Mouse (Mus musculus) heart, embryonic 16.5 days (tissue): ENCODE results near the gene Inpp5f. TPM values are rescaled to one million over a fixed set of nuclear protein-coding genes. Genes with fewer than 3 reads are reported as not detected.

Source experiments
- ATAC-seq: fragments of 200-750 bp; cut with Nextera tagmentation; replicated peaks from 2 replicates; pipeline ENCODE4 v1.8.0; 2017; ENCODE audit warnings: moderate number of reproducible peaks; ENCODE audit not compliant: insufficient read depth, low FRiP score; ENCODE audit errors: extremely low read depth
- H3K27ac ChIP-seq: fragments of 300-500 bp; sonication (generic); 2 replicates; pipeline ENCODE4 v1.5.1; 2014; ENCODE audit warnings: mild to moderate bottlenecking, low read length, control low read depth, moderate library complexity
- H3K27me3 ChIP-seq: fragments of 300-500 bp; sonication (generic); 2 replicates; pipeline ENCODE4 v1.6.1; 2014; ENCODE audit warnings: low read length, mixed read lengths; ENCODE audit not compliant: control insufficient read depth, insufficient read depth
- H3K36me3 ChIP-seq: fragments of 300-500 bp; sonication (generic); 2 replicates; pipeline ENCODE4 v1.6.1; 2014; ENCODE audit not compliant: control insufficient read depth, insufficient read depth
- H3K4me1 ChIP-seq: fragments of 300-500 bp; sonication (generic); 2 replicates; pipeline ENCODE4 v1.6.1; 2014; ENCODE audit warnings: low read length, mixed read lengths; ENCODE audit not compliant: control insufficient read depth, insufficient read depth
- H3K4me2 ChIP-seq: fragments of 300-500 bp; sonication (generic); 2 replicates; pipeline ENCODE4 v1.6.1; 2014; ENCODE audit warnings: low read depth, mild to moderate bottlenecking, control low read depth, low read length
- H3K4me3 ChIP-seq: fragments of 300-500 bp; sonication (generic); 2 replicates; pipeline ENCODE4 v1.5.1; 2014; ENCODE audit warnings: mild to moderate bottlenecking, control low read depth, low read length
- H3K9ac ChIP-seq: fragments of 300-500 bp; sonication (generic); 2 replicates; pipeline ENCODE4 v1.6.1; 2014; ENCODE audit warnings: low read length, control low read depth
- H3K9me3 ChIP-seq: fragments of 300-500 bp; sonication (generic); replicated peaks from 2 replicates; pipeline ENCODE4 v1.6.1; 2016; ENCODE audit warnings: low read length; ENCODE audit not compliant: control insufficient read depth
- WGBS: fragments of 180-500 bp; shearing (Covaris S2); extraction: QIAGEN DNeasy Blood & Tissue Kit; methylation state at CpG from one replicate; pipeline ENCODE4 v1.1.7; 2014; 5-methylcytosine and 5-hydroxymethylcytosine counted together
- polyA plus RNA-seq: library from polyadenylated mRNA; unstranded; fragments of >200 nt; fragmentation: Nextera tagmentation; extraction: Ambion mirVana; gene quantifications from 2 replicates; pipeline ENCODE4 v1.2.1, GENCODE M21; 2015

Gene Inpp5f
- polyA plus RNA-seq, 1 experiment from 2014 or later, result 10.0 TPM

DNA sequence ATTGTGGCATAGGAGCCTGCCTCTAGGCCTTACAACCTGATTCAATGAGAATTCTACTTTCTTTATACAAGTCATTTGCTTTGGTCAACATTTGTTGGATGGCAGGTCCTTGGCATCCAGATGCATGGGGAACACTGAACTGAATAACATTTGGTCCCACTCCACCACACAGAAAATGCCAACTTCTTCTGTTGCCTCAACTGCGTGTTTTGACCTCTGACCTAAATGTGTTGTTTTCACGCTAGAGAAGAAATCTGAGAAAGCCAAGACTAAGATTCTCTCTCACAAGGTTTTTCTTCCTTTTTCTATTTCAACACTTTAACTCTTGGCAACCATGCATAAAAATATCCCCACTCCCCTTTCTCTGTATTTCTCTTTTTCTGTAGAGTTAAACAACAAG is 35.3 kb upstream of the Inpp5f start:
- Histone ChIP-seq H3K4me3 (no peak overlapping the region), H3K9me3 (no peaks in the 10 kb centered on the region), H3K27me3 (no peaks in the 10 kb centered on the region), H3K9ac (no peak overlapping the region), H3K36me3 (no peaks in the 10 kb centered on the region), H3K4me1 (no peaks in the 10 kb centered on the region), H3K4me2 (no peak overlapping the region), H3K27ac (no peak overlapping the region)
- no peak for ATAC-seq
- 83% methylated on average over 2 of the region's 2 CpGs for WGBS

DNA sequence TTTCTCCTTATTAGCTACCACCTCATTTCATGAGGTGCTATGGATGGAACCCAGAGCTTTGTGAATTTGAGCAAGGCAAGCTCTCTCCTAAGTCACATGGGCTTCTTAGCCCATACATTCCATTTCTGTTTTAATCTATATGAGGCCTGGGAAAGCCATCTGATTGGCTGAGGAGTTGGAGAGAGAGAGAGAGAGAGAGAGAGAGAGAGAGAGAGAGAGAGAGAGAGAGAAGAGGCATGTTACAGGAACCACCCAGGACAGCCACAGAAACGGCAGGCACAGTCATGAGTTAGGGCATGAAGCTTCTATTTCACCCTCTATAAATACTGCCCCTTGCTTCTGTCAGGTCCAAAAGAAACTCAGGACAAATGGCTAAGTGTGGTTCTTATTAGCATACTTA is 33.5 kb upstream of the Inpp5f start:
- H3K9me3 ChIP-seq, result no peaks in the 10 kb centered on the region
- no peak overlapping the region for H3K4me3 ChIP-seq
- H3K9ac ChIP-seq, result no peak overlapping the region
- no peak overlapping the region for H3K4me2 ChIP-seq
- WGBS, result 50% methylated on average over 1 of the region's 1 CpGs
- no peaks in the 10 kb centered on the region for H3K36me3 ChIP-seq
- H3K27me3 ChIP-seq, result no peaks in the 10 kb centered on the region
- no peak overlapping the region for H3K27ac ChIP-seq
- peaks cover 3% of the 10 kb centered on the region for H3K4me1 ChIP-seq
- no peak for ATAC-seq

DNA sequence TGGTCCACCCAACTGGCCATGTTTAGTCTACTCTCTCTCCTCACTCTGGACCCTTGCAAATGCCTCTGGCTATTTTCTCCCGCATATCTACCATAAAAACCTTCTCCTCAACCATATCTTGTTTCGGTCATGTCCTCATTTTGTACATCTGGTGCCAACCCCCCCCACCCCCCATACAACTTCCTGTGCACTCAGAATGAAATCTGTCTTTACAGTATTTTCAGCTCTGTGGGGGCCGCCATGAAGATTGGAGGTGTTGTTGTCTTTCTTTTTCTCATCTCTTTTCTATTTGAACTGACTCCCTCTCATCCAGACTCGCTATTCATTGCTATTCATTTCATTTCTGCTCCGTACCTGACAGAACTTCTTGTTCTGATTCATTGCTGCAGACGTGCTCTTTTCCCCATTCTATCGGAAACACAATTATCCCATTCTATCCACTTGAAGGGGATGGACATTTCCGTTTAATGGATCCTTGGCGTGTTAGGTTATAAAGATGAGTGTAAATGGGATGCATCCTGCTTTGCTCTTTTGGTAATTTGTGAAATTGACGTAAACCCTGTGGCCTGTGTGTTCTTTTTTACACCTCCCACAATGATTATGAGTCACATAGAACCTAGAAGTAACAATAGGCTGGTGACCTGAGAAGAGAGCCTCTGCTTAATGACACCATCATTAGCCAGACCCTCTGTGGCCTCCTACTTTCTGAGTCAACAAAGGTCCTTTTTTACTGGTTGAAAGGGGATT is 32.8 kb upstream of the Inpp5f start:
- Histone ChIP-seq H3K4me2 (no peak overlapping the region), H3K36me3 (no peaks in the 10 kb centered on the region), H3K4me3 (no peak overlapping the region), H3K27me3 (no peaks in the 10 kb centered on the region), H3K9me3 (no peaks in the 10 kb centered on the region), H3K4me1 (peaks cover 3% of the 10 kb centered on the region), H3K9ac (no peak overlapping the region), H3K27ac (no peak overlapping the region)
- 87% methylated on average over 10 of the region's 10 CpGs for WGBS
- no peak for ATAC-seq

DNA sequence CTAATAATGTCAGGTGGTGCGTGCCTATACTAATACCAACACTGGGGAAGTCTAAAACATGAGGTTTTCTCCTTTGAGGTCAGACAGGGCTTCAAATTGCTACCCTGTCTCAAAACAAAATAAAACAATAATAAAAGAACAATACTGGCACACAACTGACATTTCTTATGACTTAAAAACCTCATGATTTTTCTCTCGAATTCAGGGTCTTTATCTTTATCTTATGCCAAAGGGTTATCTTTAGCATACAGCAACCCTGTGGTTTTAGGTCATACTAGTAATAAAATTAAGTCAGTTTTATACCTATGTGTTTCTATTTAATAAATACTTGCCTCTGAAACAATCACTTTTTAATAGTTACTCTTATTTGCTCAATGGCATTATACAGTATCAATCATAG is 31.7 kb upstream of the Inpp5f start:
- Histone ChIP-seq H3K4me3 (no peak overlapping the region), H3K36me3 (no peaks in the 10 kb centered on the region), H3K4me1 (peaks cover 3% of the 10 kb centered on the region), H3K27me3 (no peaks in the 10 kb centered on the region), H3K4me2 (no peak overlapping the region), H3K9ac (no peak overlapping the region), H3K9me3 (no peaks in the 10 kb centered on the region), H3K27ac (no peak overlapping the region)
- no peak for ATAC-seq
- WGBS, result 82% methylated on average over 2 of the region's 2 CpGs

DNA sequence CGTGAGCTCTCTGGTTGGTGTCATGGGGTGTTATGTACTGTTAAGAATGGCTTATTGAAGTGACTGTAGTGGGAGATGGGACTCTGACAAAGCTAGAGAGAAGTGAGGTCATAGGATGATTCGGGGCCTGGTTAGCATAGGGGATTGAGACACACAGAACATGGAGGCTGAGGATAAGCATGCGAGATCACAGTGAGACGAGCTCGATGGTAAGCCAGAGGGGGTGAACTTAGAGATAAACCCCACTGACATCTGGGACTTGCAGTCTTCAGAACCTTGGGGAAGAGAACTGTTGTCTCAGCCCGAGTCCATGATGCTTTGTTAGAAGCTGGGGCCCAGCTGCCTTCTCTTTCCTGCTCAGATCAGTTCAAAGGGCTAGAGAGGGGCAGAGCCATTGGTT is 30.8 kb upstream of the Inpp5f start:
- no peak overlapping the region for H3K27ac ChIP-seq
- H3K36me3 ChIP-seq, result no peaks in the 10 kb centered on the region
- peaks cover 3% of the 10 kb centered on the region for H3K4me1 ChIP-seq
- WGBS, result 83% methylated on average over 6 of the region's 6 CpGs
- no peaks in the 10 kb centered on the region for H3K27me3 ChIP-seq
- H3K4me3 ChIP-seq, result no peak overlapping the region
- ATAC-seq, result no peak
- no peaks in the 10 kb centered on the region for H3K9me3 ChIP-seq
- H3K9ac ChIP-seq, result no peak overlapping the region
- H3K4me2 ChIP-seq, result no peak overlapping the region

DNA sequence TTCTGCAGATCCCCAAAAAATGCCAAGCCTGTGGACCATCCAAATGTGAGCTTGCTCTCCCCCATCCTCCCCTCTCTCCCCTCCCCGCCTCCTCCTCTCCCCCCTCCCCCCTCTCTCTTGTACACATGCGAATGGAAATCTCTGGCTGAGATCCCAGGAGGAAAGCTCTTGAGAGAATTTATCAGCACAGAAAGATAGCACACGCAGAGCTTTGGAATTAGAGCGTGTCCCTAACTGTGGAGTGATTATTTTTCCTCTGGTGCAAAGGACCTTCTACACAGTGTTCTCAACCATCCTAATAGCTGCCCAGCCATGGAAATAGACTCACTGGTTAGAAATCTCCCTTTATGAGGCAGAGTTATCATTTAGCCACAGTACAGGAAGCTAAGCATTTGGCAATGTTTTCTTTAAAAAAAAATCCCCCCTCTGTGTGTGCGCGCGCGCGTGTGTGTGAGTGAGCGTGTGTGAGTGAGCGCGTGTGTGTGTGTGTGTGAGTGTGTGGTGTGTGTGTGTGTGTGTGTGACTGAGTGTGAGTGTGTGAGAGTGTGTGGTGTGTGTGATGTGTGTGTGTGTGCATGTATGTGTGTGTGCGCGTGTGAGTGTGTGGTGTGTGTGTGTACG is 29.2 kb upstream of the Inpp5f start:
- WGBS, result 64% methylated on average over 15 of the region's 15 CpGs
- H3K4me2 ChIP-seq, result no peak overlapping the region
- no peaks in the 10 kb centered on the region for H3K27me3 ChIP-seq
- no peak overlapping the region for H3K9ac ChIP-seq
- peak; percentile 74 for ATAC-seq
- H3K36me3 ChIP-seq, result no peaks in the 10 kb centered on the region
- H3K4me1 ChIP-seq, result peaks cover 3% of the 10 kb centered on the region
- no peak overlapping the region for H3K4me3 ChIP-seq
- no peaks in the 10 kb centered on the region for H3K9me3 ChIP-seq
- H3K27ac ChIP-seq, result peak overlapping the region; percentile 40; the same call in 1 of the 2 replicates

DNA sequence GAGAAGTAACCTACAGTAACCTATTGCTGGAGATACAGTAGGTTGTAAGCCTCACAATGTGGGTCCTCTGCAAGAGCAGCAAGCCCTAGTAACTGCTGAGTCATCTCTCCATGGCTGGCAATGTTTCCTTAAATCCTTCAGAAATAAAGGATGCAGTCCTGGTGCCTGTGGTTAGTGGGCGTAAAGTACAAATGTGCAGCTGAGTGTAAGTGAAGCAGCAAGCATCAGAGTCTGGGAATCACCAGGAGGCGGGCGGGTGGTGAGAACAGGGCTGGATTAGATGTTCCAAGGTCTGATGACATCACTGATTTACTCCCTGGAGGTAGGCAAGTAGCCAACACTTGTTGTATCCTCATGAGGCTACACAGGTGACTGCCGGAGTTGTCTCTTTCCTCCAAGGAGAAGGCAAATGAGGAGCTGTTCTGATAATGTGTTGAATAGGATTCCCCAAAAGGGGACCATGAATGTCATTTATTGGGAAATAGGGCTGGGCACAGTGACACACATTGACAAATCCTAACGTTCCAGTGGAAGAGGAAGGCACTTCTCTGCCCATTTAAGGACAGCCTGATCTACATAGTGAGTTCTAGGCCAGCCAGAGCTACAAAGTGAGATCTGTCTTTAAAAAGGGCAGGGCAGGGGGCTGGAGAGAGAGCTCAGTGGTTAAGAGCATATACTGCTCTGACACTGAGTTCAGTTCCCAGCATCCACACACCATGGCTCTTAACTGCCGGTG is 27.7 kb upstream of the Inpp5f start:
- ATAC-seq, result peak; percentile 44; the same call in 1 of the 2 replicates
- H3K36me3 ChIP-seq, result no peaks in the 10 kb centered on the region
- H3K4me3 ChIP-seq, result no peak overlapping the region
- peak overlapping the region; percentile 13; the same call in 1 of the 2 replicates for H3K27ac ChIP-seq
- H3K9ac ChIP-seq, result no peak overlapping the region
- no peaks in the 10 kb centered on the region for H3K9me3 ChIP-seq
- H3K4me1 ChIP-seq, result peaks cover 3% of the 10 kb centered on the region
- no peak overlapping the region for H3K4me2 ChIP-seq
- whole genome bisulfite sequencing, result 68% methylated on average over 6 of the region's 6 CpGs
- H3K27me3 ChIP-seq, result no peaks in the 10 kb centered on the region

DNA sequence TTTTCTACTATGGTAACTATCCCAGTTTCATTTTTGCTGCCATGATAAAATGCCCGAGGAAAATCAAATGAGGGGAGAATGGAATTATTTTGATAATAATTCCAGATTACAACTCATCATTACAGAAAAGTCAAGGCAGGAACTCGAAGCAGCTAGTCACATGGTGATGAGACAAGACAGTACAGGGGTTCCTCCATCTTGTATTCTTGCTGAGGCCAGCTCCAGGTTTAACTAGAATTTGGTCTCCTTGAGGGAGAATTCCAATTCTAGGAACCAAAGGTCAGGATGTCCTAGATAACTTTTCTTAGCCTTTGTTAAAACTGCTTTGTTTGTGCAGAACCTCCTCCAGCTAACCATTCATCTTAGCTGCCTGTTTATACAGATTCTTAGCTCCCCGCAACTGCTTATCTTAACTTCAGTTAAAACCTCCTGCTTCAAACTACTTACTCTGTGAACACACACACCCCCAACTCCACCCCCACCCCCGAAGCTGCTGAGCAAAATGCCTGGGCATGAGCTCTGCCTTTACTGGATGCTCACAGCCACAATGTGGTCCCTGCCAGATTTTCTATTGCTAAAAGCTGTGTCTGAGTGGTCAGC is 23.7 kb upstream of the Inpp5f start:
- 46% methylated on average over 4 of the region's 4 CpGs for WGBS
- Histone ChIP-seq H3K27ac (no peak overlapping the region), H3K9ac (no peak overlapping the region), H3K4me1 (peaks cover 10% of the 10 kb centered on the region), H3K36me3 (no peaks in the 10 kb centered on the region), H3K27me3 (no peaks in the 10 kb centered on the region), H3K9me3 (no peaks in the 10 kb centered on the region), H3K4me3 (no peak overlapping the region), H3K4me2 (no peak overlapping the region)
- no peak for ATAC-seq
